Mouse (Mus musculus) ES-E14 (cell line): Measurements from ENCODE around the gene Ifnar1.

Experiments used
- CHD2 ChIP-seq: IDR thresholded peaks from 2 replicates; pipeline ENCODE4 v1.6.1; 2014; ENCODE audit warnings: mild to moderate bottlenecking, low read depth, low read length, inconsistent platforms
- MAFK ChIP-seq: IDR thresholded peaks from 2 replicates; pipeline ENCODE4 v1.6.1; 2014; ENCODE audit warnings: mild to moderate bottlenecking, low read depth, low read length, inconsistent platforms; ENCODE audit not compliant: insufficient read depth
- ZC3H11A ChIP-seq: IDR thresholded peaks from 2 replicates; pipeline ENCODE4 v1.6.1; 2012; ENCODE audit warnings: low read depth, mild to moderate bottlenecking, inconsistent platforms, low read length, borderline replicate concordance

- TF ChIP-seq MAFK: no peak
- no peak for TF ChIP-seq CHD2
- TF ChIP-seq ZC3H11A: no peak
These were observed 71.6 kb downstream of the Ifnar1 start for GRCm38 (mm10) chr16:91556659-91557058.
